Mouse (Mus musculus) MEL (cell line): Measurements from ENCODE around the gene Sfxn4. TPM values are rescaled to one million over a fixed set of nuclear protein-coding genes. Genes with fewer than 3 reads are reported as not detected.

Source experiments
- DNase-seq: peaks from one replicate; pipeline ENCODE4 v3.0.0; 2011; ENCODE audit warnings: low read depth, low spot score
- H3K27ac ChIP-seq: 2 replicates; pipeline ENCODE4 v1.5.1; 2012; ENCODE audit warnings: low read depth, mild to moderate bottlenecking, control low read depth, low read length, moderate library complexity; ENCODE audit not compliant: control insufficient read depth
- H3K27me3 ChIP-seq, 2 experiments: fragments of 150-350 bp in 1 of 2; sonication (generic) in 1 of 2; 2 replicates each; pipeline ENCODE4 v1.6.1; 2012; ENCODE audit warnings: low read length in 2 of 2, mild to moderate bottlenecking in 2 of 2, improper control_type of control experiment in 1 of 2, moderate library complexity in 1 of 2; ENCODE audit not compliant: insufficient read depth in 2 of 2, control insufficient read depth in 1 of 2
- H3K36me3 ChIP-seq, 2 experiments: 2 replicates each; pipeline ENCODE4 v1.6.1; 2012 to 2014; ENCODE audit warnings: low read length in 2 of 2, improper control_type of control experiment in 1 of 2, inconsistent platforms in 1 of 2, mild to moderate bottlenecking in 1 of 2; ENCODE audit not compliant: insufficient read depth in 2 of 2, control insufficient read depth in 1 of 2
- H3K4me1 ChIP-seq, 2 experiments: fragments of 150-350 bp in 1 of 2; sonication (generic) in 1 of 2; 2 replicates each; pipeline ENCODE4 v1.6.1; 2012; ENCODE audit warnings: low read length in 2 of 2, improper control_type of control experiment in 1 of 2, mild to moderate bottlenecking in 1 of 2; ENCODE audit not compliant: insufficient read depth in 2 of 2, control insufficient read depth in 1 of 2
- H3K4me3 ChIP-seq, 2 experiments: fragments of 150-350 bp in 1 of 2; sonication (generic) in 1 of 2; 2 replicates each; pipeline ENCODE4 v1.5.1; 2012; ENCODE audit warnings: low read depth in 2 of 2, low read length in 2 of 2, mild to moderate bottlenecking in 2 of 2, moderate library complexity in 2 of 2, control low read depth in 1 of 2, improper control_type of control experiment in 1 of 2; ENCODE audit not compliant: control insufficient read depth in 1 of 2, insufficient read depth in 1 of 2
- H3K79me2 ChIP-seq: 2 replicates; pipeline ENCODE4 v1.6.1; 2012; ENCODE audit warnings: mild to moderate bottlenecking, low read length, moderate library complexity; ENCODE audit not compliant: control insufficient read depth, poor library complexity, insufficient read depth
- H3K9ac ChIP-seq: 2 replicates; pipeline ENCODE4 v1.6.1; 2012; ENCODE audit warnings: low read depth, mild to moderate bottlenecking, control low read depth, low read length, moderate library complexity; ENCODE audit not compliant: control insufficient read depth, poor library complexity, severe bottlenecking
- H3K9me3 ChIP-seq: fragments of 150-350 bp; sonication (generic); replicated peaks from 2 replicates; pipeline ENCODE4 v1.6.1; 2012; ENCODE audit warnings: mild to moderate bottlenecking, low read length, improper control_type of control experiment, moderate library complexity; ENCODE audit not compliant: insufficient read depth
- CHD1 ChIP-seq: IDR thresholded peaks from 2 replicates; pipeline ENCODE4 v1.6.1; 2012; ENCODE audit warnings: low read depth, mild to moderate bottlenecking, inconsistent platforms, low read length, improper control_type of control experiment
- E2F4 ChIP-seq: IDR thresholded peaks from 2 replicates; pipeline ENCODE4 v1.6.1; 2011; ENCODE audit warnings: low read depth, low read length, improper control_type of control experiment, borderline replicate concordance
- ELF1 ChIP-seq: IDR thresholded peaks from 2 replicates; pipeline ENCODE4 v1.6.1; 2014; ENCODE audit warnings: low read depth, mild to moderate bottlenecking, inconsistent platforms, low read length, improper control_type of control experiment, moderate library complexity
- EP300 ChIP-seq, 2 experiments: IDR thresholded peaks; 2 replicates each; pipeline ENCODE4 v1.6.1; 2011; ENCODE audit warnings: improper control_type of control experiment in 2 of 2, low read length in 2 of 2, low read depth in 1 of 2, mild to moderate bottlenecking in 1 of 2
- ETS1 ChIP-seq: IDR thresholded peaks from 2 replicates; pipeline ENCODE4 v1.6.1; 2012; ENCODE audit warnings: low read depth, mild to moderate bottlenecking, inconsistent platforms, low read length, improper control_type of control experiment, moderate library complexity
- GATA1 ChIP-seq: IDR thresholded peaks from 2 replicates; pipeline ENCODE4 v1.6.1; 2011; ENCODE audit warnings: low read depth, low read length, improper control_type of control experiment
- MAX ChIP-seq: IDR thresholded peaks from 2 replicates; pipeline ENCODE4 v1.6.1; 2011; ENCODE audit warnings: low read length, improper control_type of control experiment
- MEF2A ChIP-seq: IDR thresholded peaks from 2 replicates; pipeline ENCODE4 v1.6.1; 2014; ENCODE audit warnings: low read depth, mild to moderate bottlenecking, inconsistent platforms, low read length, improper control_type of control experiment; ENCODE audit not compliant: poor library complexity, insufficient replicate concordance, severe bottlenecking; ENCODE audit errors: extremely low read depth
- MXI1 ChIP-seq: IDR thresholded peaks from 2 replicates; pipeline ENCODE4 v1.6.1; 2011; ENCODE audit warnings: mild to moderate bottlenecking, low read depth, low read length, improper control_type of control experiment
- MYB ChIP-seq: IDR thresholded peaks from 2 replicates; pipeline ENCODE4 v1.6.1; 2011; ENCODE audit warnings: mild to moderate bottlenecking, low read depth, low read length, improper control_type of control experiment
- MYC ChIP-seq: IDR thresholded peaks from 2 replicates; pipeline ENCODE4 v1.6.1; 2011; ENCODE audit warnings: low read depth, mild to moderate bottlenecking, low read length, improper control_type of control experiment, moderate library complexity
- SIN3A ChIP-seq: IDR thresholded peaks from 2 replicates; pipeline ENCODE4 v1.6.1; 2012; ENCODE audit warnings: low read length, improper control_type of control experiment, inconsistent platforms
- TAL1 ChIP-seq: IDR thresholded peaks from 2 replicates; pipeline ENCODE4 v1.6.1; 2012; ENCODE audit warnings: mild to moderate bottlenecking, inconsistent platforms, low read length, moderate library complexity, mixed read lengths
- ZC3H11A ChIP-seq: IDR thresholded peaks from 2 replicates; pipeline ENCODE4 v1.6.1; 2012; ENCODE audit warnings: low read depth, mild to moderate bottlenecking, inconsistent platforms, low read length, improper control_type of control experiment
- ZNF384 ChIP-seq: IDR thresholded peaks from 2 replicates; pipeline ENCODE4 v1.6.1; 2012; ENCODE audit warnings: low read depth, mild to moderate bottlenecking, inconsistent platforms, low read length, improper control_type of control experiment
- polyA plus RNA-seq, 2 experiments: library from polyadenylated mRNA; stranded (reverse) in 1 of 2; unstranded in 1 of 2; fragments of >175 nt in 1 of 2; fragments of >200 nt in 1 of 2; gene quantifications; 2 replicates each; pipeline versions ENCODE4 v1.2.1 to v1.2.4; 2012; ENCODE audit warnings: low replicate concordance in 2 of 2, low read depth in 1 of 2; ENCODE audit not compliant: insufficient read length in 2 of 2, insufficient read depth in 1 of 2, missing spikeins in 1 of 2
- total RNA-seq: library from RNA; depleted of rRNA; stranded (reverse); fragments of 300-350 nt; gene quantifications from 2 replicates; pipeline ENCODE4 v1.2.3, GENCODE M21; 2012

The Sfxn4 gene
- total and polyA plus RNA-seq, 3 experiments, result 1.3 to 9.3 TPM; not detected in 1

DNA sequence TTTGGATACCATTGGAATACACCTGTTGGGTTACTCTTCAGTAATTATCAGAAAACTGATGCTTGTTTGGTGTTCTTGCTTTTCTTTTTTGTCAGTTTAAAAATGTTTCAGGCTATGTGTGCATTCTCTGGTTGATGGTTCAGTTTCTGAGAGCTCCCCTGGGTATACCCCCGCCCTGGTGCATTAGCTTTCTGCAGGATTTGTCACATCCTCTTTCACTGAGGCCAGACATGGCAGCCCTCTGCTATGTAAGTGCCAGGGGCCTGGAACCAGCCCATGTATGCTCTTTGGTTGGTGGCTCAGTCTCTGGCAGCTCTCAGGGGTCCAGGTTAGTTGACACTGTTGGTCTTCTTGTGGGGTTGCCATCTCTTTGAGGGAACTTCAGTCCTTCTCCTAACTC, 42.7 kb upstream of the Sfxn4 start:
- H3K36me3 ChIP-seq, result no peaks in the 10 kb centered on the region; a peak in 1 of 4 replicates
- H3K4me3 ChIP-seq, result no peak overlapping the region
- TF ChIP-seq E2F4, result no peak
- TF ChIP-seq MYB, result no peak
- no peak for TF ChIP-seq TAL1
- H3K4me1 ChIP-seq, result no peaks in the 10 kb centered on the region; a peak in 1 of 4 replicates
- H3K27ac ChIP-seq, result no peak overlapping the region
- H3K79me2 ChIP-seq, result no peaks in the 10 kb centered on the region
- H3K9me3 ChIP-seq, result no peaks in the 10 kb centered on the region
- no peak overlapping the region for H3K9ac ChIP-seq
- no peak for DNase-seq
- no peaks in the 10 kb centered on the region for H3K27me3 ChIP-seq

DNA sequence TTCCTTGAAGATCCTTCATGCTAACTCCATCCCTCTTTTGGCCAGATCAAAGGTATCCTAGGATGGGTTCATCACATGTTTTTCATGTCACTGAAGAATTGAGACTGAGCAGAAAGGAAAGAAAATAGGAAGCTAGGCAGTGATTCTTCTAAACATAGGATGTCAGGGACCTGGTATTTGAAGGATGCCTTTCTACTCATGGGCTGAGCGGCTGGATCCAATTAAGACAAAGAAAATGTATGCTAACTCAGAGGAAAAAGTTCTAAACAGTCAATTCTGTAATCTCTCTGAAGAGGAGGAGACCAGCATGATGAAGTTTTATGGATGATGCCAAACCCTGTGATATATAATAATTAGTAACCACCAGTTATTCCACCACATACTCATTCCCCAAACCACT, 41.9 kb upstream of the Sfxn4 start:
- no peak overlapping the region for H3K27ac ChIP-seq
- H3K27me3 ChIP-seq, result no peaks in the 10 kb centered on the region
- no peaks in the 10 kb centered on the region; a peak in 1 of 4 replicates for H3K36me3 ChIP-seq
- no peak for DNase-seq
- TF ChIP-seq MYC (no peak), ELF1 (no peak), GATA1 (no peak), CHD1 (no peak)
- TF ChIP-seq, all 39 proteins: peak for 0
- no peaks in the 10 kb centered on the region; a peak in 1 of 4 replicates for H3K4me1 ChIP-seq
- no peaks in the 10 kb centered on the region for H3K9me3 ChIP-seq
- no peak overlapping the region for H3K4me3 ChIP-seq
- H3K9ac ChIP-seq, result no peak overlapping the region
- H3K79me2 ChIP-seq, result no peaks in the 10 kb centered on the region

GRCm38 (mm10) chr19:60895251-60895880, 34.1 kb upstream of the Sfxn4 start:
- Histone ChIP-seq H3K79me2 (no peaks in the 10 kb centered on the region; the same call in 1 of the 2 replicates), H3K9me3 (no peaks in the 10 kb centered on the region)
- peak; percentile 38 for DNase-seq
- TF ChIP-seq MEF2A, result no peak
- peak; percentile 29 to 38; a peak in 2 of 4 replicates for TF ChIP-seq EP300 (IDR thresholded peaks at IDR 0.05; ENCODE audit: low read depth in 1 of 2, low read length in 2 of 2)
- peak; percentile 54; the same call in 1 of the 2 replicates for TF ChIP-seq SIN3A
- TF ChIP-seq ETS1, result peak; percentile 56
- peak; percentile 39; the same call in 1 of the 2 replicates for TF ChIP-seq GATA1
- TF ChIP-seq ZNF384, result peak; percentile 79
- TF ChIP-seq TAL1, result no peak
- TF ChIP-seq ZC3H11A, result no peak
- TF ChIP-seq MAX, result peak; percentile 23; the same call in 1 of the 2 replicates
- peak; percentile 69; the same call in 1 of the 2 replicates for TF ChIP-seq MXI1
- TF ChIP-seq, all 39 proteins: peak for 7
- Histone ChIP-seq H3K27me3 (no peaks in the 10 kb centered on the region), H3K9ac (no peak overlapping the region), H3K27ac (no peak overlapping the region), H3K4me3 (peak overlapping the region in 1 of 2 experiments; percentile 39; a peak in 2 of 4 replicates), H3K36me3 (peaks cover 0 to 24% of the 10 kb centered on the region in 2 experiments; a peak in 2 of 4 replicates), H3K4me1 (peaks cover 9 to 11% of the 10 kb centered on the region in 2 experiments)
